In genomic region chr4:151408811-151409210, GRCm38 (mm10) we compare ENCODE assay signal across 16 mouse cellular contexts.
DNase-seq lines count a peak whose midpoint lies in the region; ATAC-seq and TF ChIP-seq lines count a peak whose summit lies in the region.
"Had no signal": no experiment of that assay in that cellular context is flagged by ENCODE, and none has a peak within 500 bp of the region (broad histone marks: within the 10 kb centered on the region; RNA-seq: fewer than 3 reads in every experiment).

No protein-coding gene starts in this region.

- H3K9me3 ChIP-seq in forebrain, postnatal 0 days (ENCODE audit: low read length): no peaks in the 10 kb centered on the region
- H3K9me3 ChIP-seq in forebrain, embryonic 15.5 days: no peaks in the 10 kb centered on the region
- H3K9me3 ChIP-seq in limb, embryonic 12.5 days: peaks cover 7% of the 10 kb centered on the region; the same call in 1 of the 2 replicates
- H3K9me3 ChIP-seq: liver, embryonic 13.5 days had no signal

- WGBS in forebrain, postnatal 0 days: 37% methylated on average over 8 of the region's 8 CpGs
- WGBS in forebrain, embryonic 15.5 days: 46% methylated on average over 8 of the region's 8 CpGs
- WGBS in limb, embryonic 12.5 days: 42% methylated on average over 8 of the region's 8 CpGs

- no peak overlapping the region for H3K27ac ChIP-seq in forebrain, postnatal 0 days (ENCODE audit: low read depth, low read length)
- no peak overlapping the region for H3K27ac ChIP-seq in forebrain, embryonic 15.5 days (replicated peaks)
- no peak overlapping the region for H3K27ac ChIP-seq in limb, embryonic 12.5 days
- H3K27ac ChIP-seq: liver, embryonic 13.5 days; stomach, postnatal 0 days had no signal

- no peak overlapping the region for H3K4me3 ChIP-seq in forebrain, postnatal 0 days (ENCODE audit: low read depth, low read length)
- no peak overlapping the region for H3K4me3 ChIP-seq in forebrain, embryonic 15.5 days
- no peak overlapping the region for H3K4me3 ChIP-seq in limb, embryonic 12.5 days (replicated peaks)
- H3K4me3 ChIP-seq: liver, embryonic 13.5 days had no signal

- TF ChIP-seq CTCF in forebrain, postnatal 0 days (IDR thresholded peaks at IDR 0.05; ENCODE audit: low read depth): no peak

- peak; percentile 30 for DNase-seq in forebrain, postnatal 0 days
- peak; percentile 29 to 34 for DNase-seq in layer of hippocampus, postnatal 10 days (ENCODE audit: low spot score in 2 of 2)
- DNase-seq in layer of hippocampus, adult 11-12 months (ENCODE audit: low spot score): no peak
- DNase-seq in NIH3T3 (ENCODE audit: low read depth): peak; percentile 16
- DNase-seq in heart, postnatal 25 days (ENCODE audit: low spot score): no peak
- DNase-seq: kidney, postnatal 25 days; liver, embryonic 13.5 days; lung, postnatal 36 days; midbrain, embryonic 14.5 days; spleen, adult 18-20 months; thymus, postnatal 25 days had no signal

- no peaks in the 10 kb centered on the region for H3K36me3 ChIP-seq in forebrain, postnatal 0 days (ENCODE audit: insufficient read depth)
- H3K36me3 ChIP-seq in forebrain, embryonic 15.5 days: no peaks in the 10 kb centered on the region
- H3K36me3 ChIP-seq in limb, embryonic 12.5 days: no peaks in the 10 kb centered on the region
- H3K36me3 ChIP-seq: liver, embryonic 13.5 days had no signal

- H3K4me2 ChIP-seq in forebrain, postnatal 0 days (ENCODE audit: low read depth): no peak overlapping the region
- no peak overlapping the region for H3K4me2 ChIP-seq in forebrain, embryonic 15.5 days (replicated peaks)
- H3K4me2 ChIP-seq in limb, embryonic 12.5 days: no peak overlapping the region
- H3K4me2 ChIP-seq: liver, embryonic 13.5 days had no signal

- peak; percentile 47; the same call in 1 of the 2 replicates for ATAC-seq in forebrain, postnatal 0 days
- ATAC-seq in forebrain, embryonic 15.5 days (replicated peaks): no peak
- 0 out of 2 replicates have a peak, but pooled peaks have one; percentile 38 for ATAC-seq in limb, embryonic 12.5 days (ENCODE audit: insufficient number of reproducible peaks, insufficient read depth, low FRiP score, low TSS enrichment, low read depth)
- no peak for ATAC-seq in CD4-positive, CD25-positive, alpha-beta regulatory T cell, adult 4 months
- ATAC-seq: inflammation-experienced regulatory T-cells, adult 6 months had no signal

- intact Hi-C loops in heart, postnatal 25 days (cut with DNase I): no loop called here

- H3K4me1 ChIP-seq in forebrain, postnatal 0 days (ENCODE audit: insufficient read depth): peaks cover 10% of the 10 kb centered on the region; the same call in 1 of the 2 replicates
- H3K4me1 ChIP-seq in forebrain, embryonic 15.5 days: peaks cover 19% of the 10 kb centered on the region
- peaks cover 42% of the 10 kb centered on the region for H3K4me1 ChIP-seq in limb, embryonic 12.5 days (replicated peaks)
- H3K4me1 ChIP-seq: liver, embryonic 13.5 days had no signal

- H3K27me3 ChIP-seq in forebrain, postnatal 0 days (ENCODE audit: insufficient read depth, low read length): peaks cover 19% of the 10 kb centered on the region
- H3K27me3 ChIP-seq in forebrain, embryonic 15.5 days: peaks cover 17% of the 10 kb centered on the region; the same call in 1 of the 2 replicates
- H3K27me3 ChIP-seq in limb, embryonic 12.5 days: 0 out of 2 replicates have a peak, but pooled peaks cover 19% of the 10 kb centered on the region
- H3K27me3 ChIP-seq: liver, embryonic 13.5 days had no signal

- no peak overlapping the region for H3K9ac ChIP-seq in forebrain, postnatal 0 days
- no peak overlapping the region for H3K9ac ChIP-seq in forebrain, embryonic 15.5 days (replicated peaks)
- H3K9ac ChIP-seq in limb, embryonic 12.5 days (replicated peaks): no peak overlapping the region
- H3K9ac ChIP-seq: liver, embryonic 13.5 days had no signal

Comparison
In these comparisons a context has a peak if more than half of its experiments do, and no peak if none do; other contexts are left out.
1. ATAC-seq: peak in forebrain, postnatal 0 days (single experiment) and limb, embryonic 12.5 days (single experiment); none in forebrain, embryonic 15.5 days (single experiment) and CD4-positive, CD25-positive, alpha-beta regulatory T cell, adult 4 months (single experiment).
2. DNase-seq: peak in forebrain, postnatal 0 days (single experiment), layer of hippocampus, postnatal 10 days (2 of 2) and NIH3T3 (single experiment); none in layer of hippocampus, adult 11-12 months (single experiment) and heart, postnatal 25 days (single experiment).